In genomic region chr5:52191180-52191468, GRCm38 (mm10) we compare ENCODE assay signal across 8 mouse cellular contexts. TPM values are rescaled to one million over a fixed set of nuclear protein-coding genes. Genes with fewer than 3 reads are reported as not detected.
DNase-seq lines count a peak whose midpoint lies in the region; ATAC-seq lines count a peak whose summit lies in the region.

No protein-coding gene starts in this region.

- H3K4me1 ChIP-seq in forebrain, embryonic 11.5 days (replicated peaks; ENCODE audit: control insufficient read depth, insufficient read depth, low read length) = peaks cover 5% of the 10 kb centered on the region; the same call in 1 of the 2 replicates

- peak overlapping the region; percentile 96 for H3K4me3 ChIP-seq in forebrain, embryonic 11.5 days (ENCODE audit: low read depth, low read length)

- no peaks in the 10 kb centered on the region for H3K9me3 ChIP-seq in forebrain, embryonic 11.5 days (ENCODE audit: control insufficient read depth, low read length)

- H3K9ac ChIP-seq in forebrain, embryonic 11.5 days (ENCODE audit: low read length) = peak overlapping the region; percentile 45

- peak; percentile 8 for DNase-seq in kidney, adult 11 months
- DNase-seq in kidney, postnatal 25 days = no peak
- DNase-seq in Muller cell, postnatal 12 days (ENCODE audit: inconsistent ontology term) = peak; percentile 20
- no peak for DNase-seq in forebrain, embryonic 11.5 days (ENCODE audit: low spot score)
- DNase-seq in liver (peak; percentile 43), MN1 (ENCODE audit: low spot score) (no peak)
- no peak for DNase-seq in ovary, postnatal 36 days (ENCODE audit: low spot score)
- no peak for DNase-seq in cerebellum, adult 11 months

- peak overlapping the region; percentile 59 for H3K4me2 ChIP-seq in forebrain, embryonic 11.5 days (ENCODE audit: low read depth, low read length, severe bottlenecking)

- no peaks in the 10 kb centered on the region; the same call in 1 of the 2 replicates for H3K36me3 ChIP-seq in forebrain, embryonic 11.5 days (ENCODE audit: control insufficient read depth, insufficient read depth, low read length)

- H3K27ac ChIP-seq in forebrain, embryonic 11.5 days (ENCODE audit: low read depth, low read length) = no peak overlapping the region

- H3K27me3 ChIP-seq in forebrain, embryonic 11.5 days (ENCODE audit: control insufficient read depth, insufficient read depth, low read length) = no peaks in the 10 kb centered on the region

- WGBS in forebrain, embryonic 11.5 days = 45% methylated on average over 1 of the region's 1 CpGs

- ATAC-seq in forebrain, embryonic 11.5 days (replicated peaks; ENCODE audit: low FRiP score) = no peak

RNA-seq across cellular contexts. Expression of gene Dhx15, which starts 0.8 kb away (rescaled TPM):
- 103 and 106 TPM in 2 replicates for polyA plus RNA-seq in forebrain, embryonic 11.5 days (2014; fragmentation: Nextera tagmentation; extraction: Ambion mirVana)

Comparison
In these comparisons a context has a peak if more than half of its experiments do, and no peak if none do; other contexts are left out.
1. DNase-seq: peak in kidney, adult 11 months (single experiment), Muller cell, postnatal 12 days (single experiment) and liver (single experiment); none in kidney, postnatal 25 days (0 of 2), forebrain, embryonic 11.5 days (single experiment), ovary, postnatal 36 days (single experiment), MN1 (single experiment) and cerebellum, adult 11 months (single experiment).